Mouse (Mus musculus) heart, embryonic 15.5 days (tissue): ENCODE results near the gene Baz2b. TPM values are rescaled to one million over a fixed set of nuclear protein-coding genes. Genes with fewer than 3 reads are reported as not detected.

Experiments used
- ATAC-seq: fragments of 200-750 bp; cut with Nextera tagmentation; replicated peaks from 2 replicates; pipeline ENCODE4 v1.8.0; 2017; ENCODE audit warnings: low read depth, moderate TSS enrichment; ENCODE audit not compliant: insufficient number of reproducible peaks, insufficient read depth, low FRiP score
- H3K27ac ChIP-seq: fragments of 300-500 bp; sonication (generic); 2 replicates; pipeline ENCODE4 v1.5.1; 2015; ENCODE audit warnings: mild to moderate bottlenecking, inconsistent platforms
- H3K27me3 ChIP-seq: fragments of 300-500 bp; sonication (generic); 2 replicates; pipeline ENCODE4 v1.6.1; 2015; ENCODE audit warnings: inconsistent platforms
- H3K36me3 ChIP-seq: fragments of 300-500 bp; sonication (generic); 2 replicates; pipeline ENCODE4 v1.6.1; 2015; ENCODE audit warnings: mild to moderate bottlenecking, inconsistent platforms
- H3K4me1 ChIP-seq: fragments of 300-500 bp; sonication (generic); replicated peaks from 2 replicates; pipeline ENCODE4 v1.6.1; 2015; ENCODE audit warnings: inconsistent platforms
- H3K4me2 ChIP-seq: fragments of 300-500 bp; sonication (generic); 2 replicates; pipeline ENCODE4 v1.6.1; 2015; ENCODE audit warnings: inconsistent platforms, mild to moderate bottlenecking, moderate library complexity
- H3K4me3 ChIP-seq: fragments of 300-500 bp; sonication (generic); 2 replicates; pipeline ENCODE4 v1.5.1; 2015; ENCODE audit warnings: mild to moderate bottlenecking, inconsistent platforms
- H3K9ac ChIP-seq: fragments of 300-500 bp; sonication (generic); 2 replicates; pipeline ENCODE4 v1.6.1; 2015; ENCODE audit warnings: mild to moderate bottlenecking, inconsistent platforms
- H3K9me3 ChIP-seq: fragments of 300-500 bp; sonication (generic); replicated peaks from 2 replicates; pipeline ENCODE4 v1.6.1; 2016; ENCODE audit warnings: inconsistent platforms
- WGBS: fragments of 180-500 bp; shearing (Covaris S2); methylation state at CpG from one replicate; pipeline ENCODE4 v1.1.7; 2015; ENCODE audit warnings: mixed read lengths; 5-methylcytosine and 5-hydroxymethylcytosine counted together
- polyA plus RNA-seq: library from polyadenylated mRNA; unstranded; fragments of >200 nt; fragmentation: Nextera tagmentation; extraction: Ambion mirVana; gene quantifications from 2 replicates; pipeline ENCODE4 v1.2.1, GENCODE M21; 2015

Gene Baz2b
- polyA plus RNA-seq, 1 experiment from 2014 or later, result 42.3 TPM

- no peak for ATAC-seq
- Histone ChIP-seq H3K9me3 (no peaks in the 10 kb centered on the region), H3K27ac (no peak overlapping the region), H3K4me1 (0 out of 2 replicates have a peak, but pooled peaks cover 4% of the 10 kb centered on the region), H3K27me3 (no peaks in the 10 kb centered on the region), H3K36me3 (no peaks in the 10 kb centered on the region), H3K9ac (no peak overlapping the region), H3K4me2 (no peak overlapping the region), H3K4me3 (no peak overlapping the region)
- whole genome bisulfite sequencing, result 63% methylated on average over 10 of the region's 10 CpGs
Observed at GRCm38 (mm10) chr2:60132269-60133042, 77.2 kb downstream of the Baz2b start.

- H3K36me3 ChIP-seq, result no peaks in the 10 kb centered on the region
- no peak overlapping the region for H3K4me3 ChIP-seq
- H3K27ac ChIP-seq, result no peak overlapping the region
- WGBS, result 89% methylated on average over 7 of the region's 7 CpGs
- no peak overlapping the region for H3K4me2 ChIP-seq
- H3K27me3 ChIP-seq, result no peaks in the 10 kb centered on the region
- no peaks in the 10 kb centered on the region for H3K9me3 ChIP-seq
- no peak overlapping the region for H3K9ac ChIP-seq
- ATAC-seq, result no peak
- H3K4me1 ChIP-seq, result peaks cover 4% of the 10 kb centered on the region; the same call in 1 of the 2 replicates
Observed at GRCm38 (mm10) chr2:60128631-60129030, 81.0 kb downstream of the Baz2b start.

DNA sequence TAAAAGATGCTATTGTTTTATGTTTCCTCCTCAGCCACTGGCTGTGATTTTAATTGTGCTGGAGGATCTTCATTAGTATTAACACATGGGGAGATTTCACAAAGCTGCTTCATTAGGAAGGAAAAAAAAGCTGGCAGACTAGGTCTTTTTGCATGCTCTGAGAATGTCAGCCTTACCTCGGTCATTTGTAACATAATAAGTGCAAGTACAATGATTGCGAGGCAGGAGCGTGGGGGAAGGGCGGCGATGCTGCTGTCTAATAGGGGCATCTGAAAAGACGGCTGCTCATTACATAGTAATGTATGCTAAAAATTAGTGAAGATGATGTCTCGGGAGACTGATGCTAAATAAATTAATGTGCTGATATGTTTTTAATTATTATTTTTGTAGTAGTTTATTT, 82.8 kb downstream of the Baz2b start:
- 27% methylated on average over 7 of the region's 7 CpGs for WGBS
- peaks cover 5% of the 10 kb centered on the region for H3K4me1 ChIP-seq

DNA sequence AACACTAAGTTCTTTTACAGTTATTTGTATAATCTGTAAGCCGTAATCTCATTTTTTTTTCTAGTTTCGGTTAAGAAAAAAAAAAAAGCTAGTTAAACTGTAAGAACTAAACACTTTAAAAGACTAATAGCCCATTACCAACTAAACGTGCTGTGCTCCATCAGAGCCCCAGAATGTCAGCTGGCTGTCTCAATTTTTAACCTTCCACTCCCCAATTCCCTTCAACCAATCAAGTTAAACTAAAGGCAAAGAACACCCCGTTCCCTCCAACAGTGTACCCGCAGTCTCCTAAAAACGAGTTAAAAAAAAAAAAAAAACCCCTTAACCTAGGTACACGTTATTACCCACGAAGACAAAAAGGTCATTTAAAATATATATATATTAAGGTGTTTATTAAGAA, 83.3 kb downstream of the Baz2b start:
- peak overlapping the region; percentile 100 for H3K27ac ChIP-seq
- no peaks in the 10 kb centered on the region for H3K36me3 ChIP-seq
- no peaks in the 10 kb centered on the region for H3K9me3 ChIP-seq
- no peaks in the 10 kb centered on the region for H3K27me3 ChIP-seq
- H3K4me1 ChIP-seq, result peaks cover 7% of the 10 kb centered on the region
- peak overlapping the region; percentile 97 for H3K4me3 ChIP-seq
- ATAC-seq, result no peak
- peak overlapping the region; percentile 99; the same call in 1 of the 2 replicates for H3K9ac ChIP-seq
- peak overlapping the region; percentile 63 for H3K4me2 ChIP-seq
- WGBS, result 11% methylated on average over 8 of the region's 8 CpGs

More for the DNA sequence above, 82.8 kb downstream of the Baz2b start:
- no peak for ATAC-seq
- Histone ChIP-seq H3K9me3 (no peaks in the 10 kb centered on the region), H3K4me2 (peak overlapping the region; percentile 63), H3K27me3 (no peaks in the 10 kb centered on the region), H3K4me3 (0 out of 2 replicates have a peak overlapping the region, but pooled peaks have one; percentile 17), H3K9ac (no peak overlapping the region), H3K36me3 (no peaks in the 10 kb centered on the region), H3K27ac (no peak overlapping the region)

DNA sequence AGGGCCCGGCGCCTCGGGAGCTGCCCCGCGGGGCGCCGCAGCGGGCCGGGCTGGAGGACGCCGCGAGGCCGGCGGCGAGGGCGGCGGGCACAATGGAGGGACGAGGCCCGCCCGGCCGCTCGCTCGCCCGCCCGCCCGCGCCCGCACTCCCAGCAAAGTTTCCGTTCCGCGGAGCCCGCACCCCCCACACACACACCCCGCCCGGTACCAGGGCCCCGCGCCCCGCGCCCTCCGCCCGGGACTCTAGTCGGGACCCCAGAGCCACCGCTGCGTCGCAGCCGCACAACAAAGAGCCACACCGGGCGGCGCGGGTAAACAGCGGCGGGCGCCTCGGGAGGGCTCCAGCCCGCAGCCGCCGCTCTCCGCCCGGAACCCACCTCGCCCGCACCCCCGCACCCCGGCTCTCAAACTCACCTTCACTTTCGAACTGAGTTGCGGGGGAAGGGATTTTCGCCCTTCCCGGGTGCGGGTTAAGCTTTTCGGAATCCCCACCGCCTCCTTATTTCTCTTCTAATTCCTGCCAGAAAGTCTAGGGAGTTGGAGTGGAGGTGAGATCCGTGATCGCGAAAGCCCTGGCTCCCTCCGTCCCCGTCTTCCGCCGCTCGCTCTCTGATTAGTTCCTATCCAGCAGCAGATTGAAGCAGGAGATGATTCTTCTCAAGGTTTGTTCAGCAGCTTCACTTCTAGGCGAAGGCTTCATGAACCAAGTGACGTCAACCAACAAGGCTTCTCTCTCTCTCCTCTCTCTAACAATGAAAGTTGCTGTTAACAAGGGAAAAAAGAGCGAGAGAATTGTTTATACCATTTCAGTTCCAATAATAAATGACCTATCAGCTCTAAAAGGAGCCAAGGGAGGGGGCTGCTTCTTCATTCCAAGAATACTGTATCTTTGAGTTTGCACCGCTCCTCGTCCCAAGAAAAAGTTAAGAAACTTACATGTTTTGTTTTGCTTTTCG, 84.3 kb downstream of the Baz2b start:
- peak overlapping the region; percentile 63 for H3K4me2 ChIP-seq
- ATAC-seq, result peak; percentile 71
- H3K9me3 ChIP-seq, result no peaks in the 10 kb centered on the region
- WGBS, result under 1% methylated on average over 45 of the region's 83 CpGs
- no peaks in the 10 kb centered on the region for H3K27me3 ChIP-seq
- peaks cover 10% of the 10 kb centered on the region for H3K4me1 ChIP-seq
- H3K36me3 ChIP-seq, result no peaks in the 10 kb centered on the region
- peak overlapping the region; percentile 97 for H3K4me3 ChIP-seq
- peak overlapping the region; percentile 100 for H3K27ac ChIP-seq
- H3K9ac ChIP-seq, result peak overlapping the region; percentile 99

DNA sequence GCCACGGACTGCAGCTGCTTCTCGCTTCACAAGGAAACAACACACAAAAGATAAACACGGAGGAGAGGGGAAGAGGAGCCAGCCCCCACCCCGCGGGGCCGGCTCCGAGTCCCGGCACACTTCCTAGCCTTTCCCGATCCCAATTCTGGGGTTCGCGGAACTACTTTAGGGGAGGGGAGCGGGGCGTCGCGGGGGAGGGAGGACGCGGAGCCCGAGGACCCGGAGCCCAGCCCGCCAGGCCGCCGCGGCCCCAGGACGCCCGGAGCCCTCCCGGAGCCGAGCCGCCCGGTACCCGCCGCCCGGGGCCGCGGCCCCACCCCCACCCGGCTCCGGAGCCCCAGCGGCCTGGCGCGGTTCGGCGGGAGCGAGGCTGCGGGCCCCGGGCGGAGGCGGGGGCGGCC, 85.0 kb downstream of the Baz2b start:
- H3K9me3 ChIP-seq, result no peaks in the 10 kb centered on the region
- no peaks in the 10 kb centered on the region for H3K36me3 ChIP-seq
- H3K4me3 ChIP-seq, result peak overlapping the region; percentile 97
- under 1% methylated on average over 34 of the region's 47 CpGs for WGBS
- peaks cover 14% of the 10 kb centered on the region for H3K4me1 ChIP-seq
- ATAC-seq, result peak; percentile 78
- H3K4me2 ChIP-seq, result peak overlapping the region; percentile 63
- H3K27me3 ChIP-seq, result no peaks in the 10 kb centered on the region
- H3K27ac ChIP-seq, result peak overlapping the region; percentile 100
- H3K9ac ChIP-seq, result peak overlapping the region; percentile 99

DNA sequence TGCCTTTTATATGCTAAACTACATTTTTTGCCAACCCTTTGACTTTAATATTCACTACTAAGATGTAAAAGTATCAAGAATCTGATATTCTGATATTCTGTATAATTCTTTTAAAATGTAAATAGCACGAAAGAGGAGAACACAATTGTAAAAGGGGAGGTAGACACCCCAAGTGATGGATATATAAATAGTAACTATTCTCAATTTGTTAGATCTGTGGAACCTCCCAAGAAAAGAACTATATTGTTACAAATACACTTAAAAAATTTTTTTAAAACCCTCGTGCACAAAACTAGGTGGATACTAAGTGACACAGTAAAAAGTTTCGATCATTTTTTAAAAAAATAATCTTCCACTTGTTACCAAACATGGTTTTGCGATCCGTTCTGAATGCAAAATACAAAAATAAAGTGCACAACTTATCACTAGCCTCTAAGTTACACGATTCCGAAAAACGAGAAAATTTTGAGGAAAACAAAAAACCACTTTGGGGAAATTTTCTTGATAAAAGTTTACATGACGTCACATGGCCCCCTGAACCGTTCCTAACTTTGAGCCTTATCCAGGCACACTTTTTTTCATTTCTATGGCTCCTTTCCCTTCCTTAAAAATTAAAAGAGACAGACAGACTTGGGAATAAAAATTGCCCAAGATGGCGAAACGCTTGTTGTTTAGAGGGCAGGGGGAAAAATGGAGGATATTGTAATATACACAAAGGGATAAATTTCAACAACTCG, 85.6 kb downstream of the Baz2b start:
- Histone ChIP-seq H3K4me1 (peaks cover 16% of the 10 kb centered on the region), H3K4me3 (peak overlapping the region; percentile 97), H3K4me2 (peak overlapping the region; percentile 63), H3K9me3 (no peaks in the 10 kb centered on the region), H3K27ac (peak overlapping the region; percentile 100), H3K9ac (peak overlapping the region; percentile 99), H3K36me3 (no peaks in the 10 kb centered on the region), H3K27me3 (no peaks in the 10 kb centered on the region)
- ATAC-seq, result no peak
- 2% methylated on average over 13 of the region's 13 CpGs for WGBS

DNA sequence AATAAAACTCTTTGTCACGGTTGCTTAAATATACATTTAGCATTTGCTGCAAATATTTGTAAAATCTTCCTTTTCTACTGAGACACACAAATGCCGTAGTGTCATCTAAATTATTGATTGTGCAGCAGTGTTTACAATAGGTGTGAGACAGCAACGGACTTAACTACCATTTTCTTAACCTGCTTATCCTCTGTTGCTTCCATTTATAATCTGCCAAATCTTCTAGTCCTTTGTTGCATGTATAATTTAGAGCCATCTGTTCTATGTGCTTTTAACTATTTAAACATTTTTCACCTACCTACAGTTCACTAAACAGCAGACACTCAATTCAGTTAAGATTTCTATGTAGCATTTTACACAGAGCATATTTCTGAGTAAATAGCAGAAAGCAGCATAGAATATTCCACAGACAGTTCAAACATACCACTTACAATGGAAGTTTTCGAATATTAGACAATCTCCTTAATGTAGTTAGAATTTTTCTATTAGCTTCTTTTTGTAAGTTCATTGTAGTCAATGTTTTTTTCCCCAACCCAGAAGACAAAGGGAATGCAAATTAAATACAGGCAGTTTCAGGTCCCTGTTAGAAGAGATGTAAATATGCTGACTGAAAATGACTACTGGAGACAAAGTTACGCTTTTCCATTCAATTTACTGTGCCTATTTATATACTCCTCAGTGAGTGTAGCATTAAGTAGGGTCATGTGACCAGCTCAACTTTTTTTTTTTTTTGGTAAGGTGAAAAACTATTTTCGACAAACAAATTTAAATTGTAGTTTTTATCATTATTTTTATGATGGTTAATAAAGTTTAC, 86.4 kb downstream of the Baz2b start:
- Histone ChIP-seq H3K27ac (no peak overlapping the region), H3K9me3 (no peaks in the 10 kb centered on the region), H3K27me3 (no peaks in the 10 kb centered on the region), H3K36me3 (no peaks in the 10 kb centered on the region), H3K9ac (no peak overlapping the region), H3K4me1 (peaks cover 22% of the 10 kb centered on the region), H3K4me3 (no peak overlapping the region), H3K4me2 (peak overlapping the region; percentile 54)
- 37% methylated on average over 6 of the region's 6 CpGs for WGBS
- ATAC-seq, result no peak

DNA sequence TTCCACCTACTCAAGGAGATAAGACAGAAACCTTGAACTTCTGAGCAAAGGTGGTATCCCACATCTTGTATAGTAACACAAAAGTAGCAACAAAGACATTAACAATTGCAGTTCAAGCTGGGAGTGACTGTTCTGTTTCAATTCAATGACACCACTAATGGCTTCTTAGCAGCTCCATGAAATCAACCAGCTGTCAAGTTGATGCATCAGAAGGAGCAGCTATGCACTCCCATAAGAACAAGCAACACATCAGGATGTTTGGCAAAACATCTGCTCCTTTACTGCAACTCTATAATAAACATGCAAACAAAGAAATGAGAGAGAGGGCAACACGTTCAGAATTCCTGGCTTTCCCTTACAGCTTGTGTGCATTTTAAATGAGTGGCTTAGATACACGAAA, 87.5 kb downstream of the Baz2b start:
- Histone ChIP-seq H3K27me3 (no peaks in the 10 kb centered on the region), H3K4me3 (no peak overlapping the region), H3K27ac (no peak overlapping the region), H3K4me1 (peaks cover 29% of the 10 kb centered on the region), H3K4me2 (0 out of 2 replicates have a peak overlapping the region, but pooled peaks have one; percentile 1), H3K36me3 (no peaks in the 10 kb centered on the region), H3K9ac (no peak overlapping the region), H3K9me3 (no peaks in the 10 kb centered on the region)
- ATAC-seq, result no peak
- WGBS, result 59% methylated on average over 2 of the region's 2 CpGs

GRCm38 (mm10) chr2:60120681-60121080, 89.0 kb downstream of the Baz2b start:
- no peak overlapping the region for H3K4me2 ChIP-seq
- no peak overlapping the region for H3K9ac ChIP-seq
- no peaks in the 10 kb centered on the region for H3K36me3 ChIP-seq
- H3K4me1 ChIP-seq, result peaks cover 36% of the 10 kb centered on the region
- H3K9me3 ChIP-seq, result no peaks in the 10 kb centered on the region
- no peak overlapping the region for H3K27ac ChIP-seq
- 59% methylated on average over 2 of the region's 2 CpGs for WGBS
- no peak for ATAC-seq
- no peak overlapping the region for H3K4me3 ChIP-seq
- no peaks in the 10 kb centered on the region for H3K27me3 ChIP-seq
